Mouse (Mus musculus) liver, embryonic 15.5 days (tissue): ENCODE data around the gene Cox10. TPM values are rescaled to one million over a fixed set of nuclear protein-coding genes. Genes with fewer than 3 reads are reported as not detected.
A peak's percentile ranks its signal among the peaks of the same experiment; 100 is the strongest.

Source experiments
- ATAC-seq: fragments of 200-750 bp; cut with Nextera tagmentation; 2 replicates; pipeline ENCODE4 v1.8.0; 2017; ENCODE audit warnings: moderate number of reproducible peaks, mild to moderate bottlenecking, moderate library complexity; ENCODE audit not compliant: insufficient read depth
- H3K27ac ChIP-seq: fragments of 300-500 bp; sonication (generic); replicated peaks from 2 replicates; pipeline ENCODE4 v1.5.1; 2015; ENCODE audit warnings: mild to moderate bottlenecking, inconsistent platforms
- H3K27me3 ChIP-seq: fragments of 300-500 bp; sonication (generic); 2 replicates; pipeline ENCODE4 v1.6.1; 2015; ENCODE audit warnings: mild to moderate bottlenecking, inconsistent platforms
- H3K36me3 ChIP-seq: fragments of 300-500 bp; sonication (generic); replicated peaks from 2 replicates; pipeline ENCODE4 v1.6.1; 2015; ENCODE audit warnings: moderate library complexity, mild to moderate bottlenecking, inconsistent platforms
- H3K4me1 ChIP-seq: fragments of 300-500 bp; sonication (generic); replicated peaks from 2 replicates; pipeline ENCODE4 v1.6.1; 2015; ENCODE audit warnings: inconsistent platforms
- H3K4me2 ChIP-seq: fragments of 300-500 bp; sonication (generic); 2 replicates; pipeline ENCODE4 v1.6.1; 2015; ENCODE audit warnings: moderate library complexity, mild to moderate bottlenecking, inconsistent platforms
- H3K4me3 ChIP-seq: fragments of 300-500 bp; sonication (generic); replicated peaks from 2 replicates; pipeline ENCODE4 v1.5.1; 2015; ENCODE audit warnings: mild to moderate bottlenecking, inconsistent platforms
- H3K9ac ChIP-seq: fragments of 300-500 bp; sonication (generic); 2 replicates; pipeline ENCODE4 v1.6.1; 2015; ENCODE audit warnings: moderate library complexity, mild to moderate bottlenecking, inconsistent platforms
- H3K9me3 ChIP-seq: fragments of 300-500 bp; sonication (generic); replicated peaks from 2 replicates; pipeline ENCODE4 v1.6.1; 2016; ENCODE audit warnings: inconsistent platforms
- WGBS: fragments of 180-500 bp; shearing (Covaris S2); methylation state at CpG from one replicate; pipeline ENCODE4 v1.1.7; 2015; ENCODE audit warnings: mixed read lengths; ENCODE audit not compliant: insufficient replicate concordance; 5-methylcytosine and 5-hydroxymethylcytosine counted together
- polyA plus RNA-seq: library from polyadenylated mRNA; unstranded; fragments of >200 nt; fragmentation: Nextera tagmentation; extraction: Ambion mirVana; gene quantifications from 2 replicates; pipeline ENCODE4 v1.2.1, GENCODE M21; 2015

Cox10 gene
- polyA plus RNA-seq, 1 experiment from 2014 or later = 7.8 TPM

DNA sequence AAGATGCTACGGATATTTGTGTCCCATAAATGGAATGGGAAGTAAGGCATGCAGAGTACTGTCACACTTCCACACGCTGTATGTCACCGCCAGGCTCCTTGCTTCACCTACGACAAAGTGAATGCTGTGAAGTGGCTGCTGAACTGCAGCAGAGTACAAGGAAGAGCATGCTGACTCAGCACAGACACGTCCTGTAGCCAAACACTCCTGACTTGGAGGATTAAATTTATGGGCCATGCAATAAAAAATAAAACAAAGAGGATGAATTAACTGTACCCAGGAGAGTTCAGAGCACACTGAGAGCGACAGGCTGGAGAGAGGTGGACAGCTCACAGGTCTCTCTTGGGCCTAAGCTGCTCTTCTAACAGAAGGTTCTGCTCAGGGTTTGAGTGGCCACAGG, 79.8 kb downstream of the Cox10 start:
- Histone ChIP-seq H3K27me3 (no peaks in the 10 kb centered on the region), H3K9ac (no peak overlapping the region), H3K27ac (no peak overlapping the region), H3K36me3 (no peaks in the 10 kb centered on the region), H3K9me3 (no peaks in the 10 kb centered on the region), H3K4me1 (peaks cover 25% of the 10 kb centered on the region), H3K4me2 (no peak overlapping the region), H3K4me3 (no peak overlapping the region)
- no peak for ATAC-seq
- WGBS = 72% methylated on average over 6 of the region's 6 CpGs

DNA sequence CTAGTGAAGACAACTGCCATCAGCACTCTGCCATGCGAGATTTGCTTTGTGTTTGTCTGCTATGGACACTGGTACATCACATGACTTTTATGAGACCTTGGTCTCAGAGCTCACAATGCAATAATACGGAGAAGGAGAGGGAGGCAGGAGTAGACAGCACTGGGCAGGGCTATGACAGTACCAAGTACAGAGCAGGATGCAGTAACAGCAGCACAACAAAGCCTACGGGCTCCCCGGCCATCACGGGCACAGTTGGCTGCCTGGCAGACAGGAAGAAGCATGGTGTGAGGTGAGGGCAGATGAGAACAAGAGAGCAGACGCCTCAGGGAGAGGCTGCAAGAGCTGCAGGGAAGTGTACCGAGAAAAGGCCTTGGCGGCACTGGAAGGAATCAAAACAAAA, 87.3 kb downstream of the Cox10 start:
- ATAC-seq = no peak
- 78% methylated on average over 8 of the region's 8 CpGs for WGBS
- Histone ChIP-seq H3K27ac (no peak overlapping the region), H3K27me3 (no peaks in the 10 kb centered on the region), H3K36me3 (0 out of 2 replicates have a peak, but pooled peaks cover 3% of the 10 kb centered on the region), H3K9ac (no peak overlapping the region), H3K4me3 (no peak overlapping the region), H3K4me2 (no peak overlapping the region), H3K9me3 (no peaks in the 10 kb centered on the region), H3K4me1 (peaks cover 9% of the 10 kb centered on the region; the same call in 1 of the 2 replicates)

DNA sequence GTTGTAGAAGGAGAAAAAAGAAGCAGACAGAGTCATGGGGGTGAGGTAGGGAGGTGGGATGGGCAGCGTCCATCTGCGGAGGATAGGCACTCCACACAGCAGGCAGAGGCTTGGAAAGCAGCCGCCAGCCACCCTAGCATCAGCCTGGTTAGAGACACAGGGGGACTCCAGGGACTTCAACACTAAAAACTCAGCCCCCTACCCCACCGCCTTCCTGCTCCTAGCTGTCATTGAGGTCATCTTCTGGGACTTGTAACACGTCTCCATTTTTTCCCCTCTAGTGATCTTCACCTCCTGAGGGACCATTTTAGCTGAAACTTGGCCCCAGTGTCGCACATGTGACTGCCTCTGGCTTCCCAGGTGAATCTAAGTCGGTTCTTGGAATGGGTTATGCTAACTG, 88.5 kb downstream of the Cox10 start:
- no peak for ATAC-seq
- Histone ChIP-seq H3K9me3 (no peaks in the 10 kb centered on the region), H3K27ac (no peak overlapping the region), H3K4me2 (no peak overlapping the region), H3K9ac (no peak overlapping the region), H3K27me3 (no peaks in the 10 kb centered on the region), H3K36me3 (0 out of 2 replicates have a peak, but pooled peaks cover 3% of the 10 kb centered on the region), H3K4me3 (no peak overlapping the region), H3K4me1 (peaks cover 9% of the 10 kb centered on the region; the same call in 1 of the 2 replicates)
- 81% methylated on average over 7 of the region's 7 CpGs for WGBS

- no peak for ATAC-seq
- Histone ChIP-seq H3K4me1 (peaks cover 9% of the 10 kb centered on the region; the same call in 1 of the 2 replicates), H3K36me3 (0 out of 2 replicates have a peak, but pooled peaks cover 3% of the 10 kb centered on the region), H3K27ac (no peak overlapping the region), H3K9me3 (no peaks in the 10 kb centered on the region), H3K9ac (no peak overlapping the region), H3K4me3 (no peak overlapping the region), H3K4me2 (no peak overlapping the region), H3K27me3 (no peaks in the 10 kb centered on the region)
- 84% methylated on average over 8 of the region's 8 CpGs for WGBS
Observed at GRCm38 (mm10) chr11:63990311-63990710, 89.0 kb downstream of the Cox10 start.

DNA sequence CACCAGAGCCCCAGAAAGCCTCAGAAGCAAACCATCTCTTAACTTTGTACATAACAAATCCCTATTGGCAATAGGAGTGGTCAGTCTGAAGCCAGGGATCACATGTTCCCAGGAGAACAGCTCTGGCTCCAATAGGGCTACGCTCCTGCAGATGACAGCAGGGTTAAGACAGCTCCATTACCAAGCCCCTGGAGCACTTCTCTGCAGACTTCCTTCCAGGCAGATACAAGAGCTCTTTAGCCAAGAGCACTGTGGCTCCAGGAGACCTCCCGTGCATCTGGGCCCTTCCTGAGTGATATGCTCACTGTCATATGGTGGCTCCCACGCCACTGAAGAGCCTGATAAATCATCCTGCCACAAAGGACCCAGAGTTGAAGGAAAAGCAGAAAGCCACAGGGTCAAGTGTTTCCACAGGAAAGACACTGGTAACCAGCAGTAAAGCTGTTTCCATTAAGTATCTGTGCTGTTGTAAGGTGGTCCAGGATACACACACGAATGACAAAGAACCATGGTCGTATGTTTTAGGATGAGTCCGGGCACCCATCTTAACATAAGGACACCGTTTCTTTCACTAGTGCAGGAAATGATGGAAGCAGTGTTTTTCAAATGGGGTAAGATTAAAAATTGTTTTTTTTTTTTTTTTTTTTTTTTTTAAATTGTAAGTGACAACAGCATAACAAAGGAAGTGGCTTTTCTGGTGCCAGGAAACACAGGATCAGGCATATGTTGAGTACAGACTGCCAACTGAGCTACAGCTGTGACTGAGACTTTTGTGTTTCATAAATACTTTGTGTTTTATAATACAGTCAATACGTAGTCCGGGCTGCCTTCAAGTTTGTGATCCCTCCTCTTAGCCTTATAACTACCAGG, 90.0 kb downstream of the Cox10 start:
- no peak overlapping the region for H3K4me3 ChIP-seq
- no peak overlapping the region for H3K27ac ChIP-seq
- H3K36me3 ChIP-seq = 0 out of 2 replicates have a peak, but pooled peaks cover 3% of the 10 kb centered on the region
- no peaks in the 10 kb centered on the region for H3K9me3 ChIP-seq
- peak; percentile 71 for ATAC-seq
- 49% methylated on average over 9 of the region's 9 CpGs for WGBS
- H3K27me3 ChIP-seq = no peaks in the 10 kb centered on the region
- H3K4me2 ChIP-seq = no peak overlapping the region
- H3K4me1 ChIP-seq = peaks cover 9% of the 10 kb centered on the region; the same call in 1 of the 2 replicates
- no peak overlapping the region for H3K9ac ChIP-seq

- no peak overlapping the region for H3K4me3 ChIP-seq
- H3K9ac ChIP-seq = no peak overlapping the region
- H3K4me1 ChIP-seq = peaks cover 9% of the 10 kb centered on the region; the same call in 1 of the 2 replicates
- no peaks in the 10 kb centered on the region for H3K9me3 ChIP-seq
- no peak overlapping the region for H3K4me2 ChIP-seq
- H3K36me3 ChIP-seq = no peaks in the 10 kb centered on the region
- H3K27me3 ChIP-seq = no peaks in the 10 kb centered on the region
- no peak overlapping the region for H3K27ac ChIP-seq
- ATAC-seq = peak; percentile 31; the same call in 1 of the 2 replicates
- WGBS = 70% methylated on average over 3 of the region's 3 CpGs
Observed at GRCm38 (mm10) chr11:63988031-63988665, 91.1 kb downstream of the Cox10 start.

- Histone ChIP-seq H3K27me3 (no peaks in the 10 kb centered on the region), H3K4me3 (no peak overlapping the region), H3K4me2 (no peak overlapping the region), H3K4me1 (peaks cover 9% of the 10 kb centered on the region; the same call in 1 of the 2 replicates), H3K36me3 (no peaks in the 10 kb centered on the region), H3K27ac (no peak overlapping the region), H3K9me3 (no peaks in the 10 kb centered on the region), H3K9ac (no peak overlapping the region)
- ATAC-seq = no peak
- 71% methylated on average over 4 of the region's 4 CpGs for WGBS
Observed at GRCm38 (mm10) chr11:63986710-63987109, 92.6 kb downstream of the Cox10 start.

DNA sequence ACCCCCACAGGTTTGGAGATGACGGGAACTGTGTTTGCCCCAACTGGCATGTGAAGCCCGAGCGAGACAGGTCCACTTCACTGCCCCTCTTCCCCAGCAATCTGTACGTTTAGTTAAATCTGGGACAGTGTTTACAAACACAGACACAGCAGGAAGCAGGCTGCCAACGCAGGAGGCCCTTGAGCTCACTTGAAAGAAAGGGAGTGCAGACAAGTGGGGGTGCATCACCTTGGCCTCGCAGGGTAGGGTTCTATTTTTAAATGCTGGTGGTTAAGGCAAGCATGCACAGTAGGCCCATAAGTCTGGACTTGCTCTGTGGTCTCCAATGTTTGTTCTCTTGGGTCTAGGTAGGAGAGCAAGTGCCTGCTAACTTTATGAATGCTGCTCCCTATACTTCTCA, 93.8 kb downstream of the Cox10 start:
- ATAC-seq = no peak
- H3K27ac ChIP-seq = no peak overlapping the region
- 51% methylated on average over 6 of the region's 6 CpGs for WGBS
- no peaks in the 10 kb centered on the region for H3K9me3 ChIP-seq
- no peaks in the 10 kb centered on the region for H3K36me3 ChIP-seq
- H3K4me3 ChIP-seq = no peak overlapping the region
- no peaks in the 10 kb centered on the region for H3K27me3 ChIP-seq
- H3K4me2 ChIP-seq = no peak overlapping the region
- H3K4me1 ChIP-seq = peaks cover 9% of the 10 kb centered on the region; the same call in 1 of the 2 replicates
- no peak overlapping the region for H3K9ac ChIP-seq

GRCm38 (mm10) chr11:63984622-63985168, 94.6 kb downstream of the Cox10 start:
- no peak overlapping the region for H3K4me3 ChIP-seq
- H3K4me1 ChIP-seq = peaks cover 9% of the 10 kb centered on the region; the same call in 1 of the 2 replicates
- 13% methylated on average over 6 of the region's 6 CpGs for WGBS
- no peaks in the 10 kb centered on the region for H3K9me3 ChIP-seq
- no peak overlapping the region for H3K9ac ChIP-seq
- no peak overlapping the region for H3K4me2 ChIP-seq
- no peaks in the 10 kb centered on the region for H3K27me3 ChIP-seq
- ATAC-seq = no peak
- no peak overlapping the region for H3K27ac ChIP-seq
- H3K36me3 ChIP-seq = no peaks in the 10 kb centered on the region

GRCm38 (mm10) chr11:63977741-63978140, 101.5 kb downstream of the Cox10 start:
- Histone ChIP-seq H3K36me3 (0 out of 2 replicates have a peak, but pooled peaks cover 5% of the 10 kb centered on the region), H3K4me1 (no peaks in the 10 kb centered on the region), H3K4me2 (no peak overlapping the region), H3K4me3 (no peak overlapping the region), H3K9ac (no peak overlapping the region), H3K9me3 (no peaks in the 10 kb centered on the region), H3K27me3 (no peaks in the 10 kb centered on the region), H3K27ac (no peak overlapping the region)
- no peak for ATAC-seq
- 71% methylated on average over 2 of the region's 2 CpGs for WGBS

DNA sequence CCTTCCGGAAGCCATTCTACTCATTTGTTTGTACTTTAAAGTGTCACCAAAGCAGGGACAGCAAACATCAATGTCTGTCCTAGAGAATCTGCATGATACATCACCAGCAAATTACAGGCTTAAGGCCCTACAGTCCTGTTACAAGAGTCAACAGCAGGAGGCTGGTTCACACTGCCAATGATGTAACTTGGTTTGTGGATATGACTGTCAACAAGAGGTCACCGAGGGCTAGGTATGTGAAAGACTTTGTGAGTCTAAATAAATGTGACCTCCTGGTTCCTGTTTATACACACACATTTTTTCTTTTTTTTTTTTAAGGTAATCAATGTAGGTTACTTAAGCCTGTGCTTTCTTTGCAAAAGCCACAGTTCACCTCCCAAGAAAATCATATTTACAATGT, 102.5 kb downstream of the Cox10 start:
- Histone ChIP-seq H3K27ac (no peak overlapping the region), H3K36me3 (0 out of 2 replicates have a peak, but pooled peaks cover 5% of the 10 kb centered on the region), H3K9me3 (no peaks in the 10 kb centered on the region), H3K9ac (no peak overlapping the region), H3K4me3 (no peak overlapping the region), H3K4me1 (no peaks in the 10 kb centered on the region), H3K4me2 (no peak overlapping the region), H3K27me3 (no peaks in the 10 kb centered on the region)
- ATAC-seq = no peak
- WGBS = 76% methylated on average over 2 of the region's 2 CpGs
